Mouse (Mus musculus): Measurements from ENCODE around the gene Rbms3. TPM values are rescaled to one million over a fixed set of nuclear protein-coding genes. Genes with fewer than 3 reads are reported as not detected.
A peak's percentile ranks its signal among the peaks of the same experiment; 100 is the strongest.

Gene Rbms3
- polyA plus RNA-seq, 1 experiment from 2014 or later = 23.5 TPM

DNA sequence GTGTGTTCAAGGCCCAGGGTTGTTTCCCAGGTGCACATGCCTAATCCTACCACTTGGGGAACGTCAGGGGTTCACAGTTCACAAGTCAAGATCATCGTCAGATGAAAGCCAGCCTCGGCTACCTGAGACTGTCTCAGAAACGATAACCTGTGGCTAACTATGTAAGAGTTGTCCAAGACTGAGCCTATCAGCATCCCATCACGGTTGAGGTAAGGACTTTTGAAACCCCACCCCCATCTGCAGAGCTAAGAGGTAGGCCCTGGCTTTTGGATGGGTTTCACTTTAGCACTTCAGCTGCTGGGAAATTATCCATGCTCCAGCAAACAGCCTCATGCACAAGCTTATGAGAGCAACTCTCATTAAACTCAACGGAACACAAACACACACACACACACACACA is 607.6 kb downstream of the Rbms3 start:
- Histone ChIP-seq H3K27me3 (replicated peaks; ENCODE audit: control insufficient read depth, insufficient read depth, low read length) (no peaks in the 10 kb centered on the region), H3K4me3 (ENCODE audit: low read depth, low read length) (no peak overlapping the region), H3K27ac (ENCODE audit: low read depth, low read length) (no peak overlapping the region), H3K4me2 (no peak overlapping the region), H3K9ac (ENCODE audit: low read depth, low read length) (no peak overlapping the region), H3K9me3 (ENCODE audit: control insufficient read depth, low read length) (no peaks in the 10 kb centered on the region), H3K36me3 (ENCODE audit: control insufficient read depth, insufficient read depth, low read length) (no peaks in the 10 kb centered on the region), H3K4me1 (replicated peaks; ENCODE audit: control insufficient read depth, insufficient read depth, low read length) (peaks cover 6% of the 10 kb centered on the region; the same call in 1 of the 2 replicates)
- ATAC-seq (replicated peaks; ENCODE audit: low FRiP score) (no peak), DNase-seq (ENCODE audit: low spot score) (no peak)
- WGBS = 86% methylated on average over 6 of the region's 6 CpGs

DNA sequence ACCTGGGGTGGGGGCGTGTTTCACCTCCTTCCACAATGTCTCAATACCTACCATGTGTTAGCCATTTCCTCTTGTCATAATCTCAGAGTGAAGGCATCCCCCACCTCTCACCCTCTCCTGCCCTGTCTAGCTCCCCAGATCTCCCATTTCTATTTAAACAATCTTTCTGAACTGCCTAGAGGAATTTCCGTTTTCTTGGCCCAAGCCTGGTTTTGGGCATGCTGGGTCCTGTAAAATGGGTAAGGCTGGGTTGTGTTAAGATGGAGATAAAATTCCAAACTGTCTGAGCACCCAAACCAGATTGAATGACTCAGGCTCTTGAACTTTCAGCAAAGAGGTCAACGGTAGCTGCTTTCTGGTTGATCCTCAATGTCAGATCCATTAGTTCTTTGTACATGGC is 608.2 kb downstream of the Rbms3 start:
- no peak for ATAC-seq (replicated peaks; ENCODE audit: low FRiP score)
- no peak overlapping the region for H3K4me3 ChIP-seq (ENCODE audit: low read depth, low read length)
- H3K4me2 ChIP-seq = no peak overlapping the region
- peaks cover 6% of the 10 kb centered on the region; the same call in 1 of the 2 replicates for H3K4me1 ChIP-seq (replicated peaks; ENCODE audit: control insufficient read depth, insufficient read depth, low read length)
- DNase-seq (ENCODE audit: low spot score) = no peak
- WGBS = 67% methylated on average over 3 of the region's 3 CpGs
- H3K9me3 ChIP-seq (ENCODE audit: control insufficient read depth, low read length) = no peaks in the 10 kb centered on the region
- H3K27me3 ChIP-seq (replicated peaks; ENCODE audit: control insufficient read depth, insufficient read depth, low read length) = no peaks in the 10 kb centered on the region
- H3K9ac ChIP-seq (ENCODE audit: low read depth, low read length) = no peak overlapping the region
- H3K27ac ChIP-seq (ENCODE audit: low read depth, low read length) = no peak overlapping the region
- H3K36me3 ChIP-seq (ENCODE audit: control insufficient read depth, insufficient read depth, low read length) = no peaks in the 10 kb centered on the region

DNA sequence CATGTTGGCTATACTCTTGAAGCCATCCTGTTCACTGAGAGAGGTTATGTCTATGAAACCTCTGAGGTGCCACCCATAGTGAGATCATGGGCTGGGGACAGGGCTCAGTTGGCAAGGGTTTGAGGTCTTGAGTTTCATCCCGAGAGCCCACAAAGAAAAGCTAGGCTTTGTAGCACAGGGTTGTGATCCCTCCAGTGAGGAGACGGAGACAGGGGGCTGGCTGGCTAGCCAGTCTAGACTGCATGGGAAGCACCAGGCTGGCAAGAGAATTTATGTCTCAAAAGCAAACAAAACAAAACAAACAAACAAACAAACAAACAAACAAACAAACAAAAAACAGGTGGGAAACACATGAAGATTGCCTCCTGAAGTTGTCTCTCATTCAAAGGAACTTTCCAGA is 609.5 kb downstream of the Rbms3 start:
- ATAC-seq (replicated peaks; ENCODE audit: low FRiP score) (no peak), DNase-seq (ENCODE audit: low spot score) (no peak)
- Histone ChIP-seq H3K27ac (ENCODE audit: low read depth, low read length) (no peak overlapping the region), H3K4me1 (replicated peaks; ENCODE audit: control insufficient read depth, insufficient read depth, low read length) (peaks cover 6% of the 10 kb centered on the region; the same call in 1 of the 2 replicates), H3K9me3 (ENCODE audit: control insufficient read depth, low read length) (no peaks in the 10 kb centered on the region), H3K27me3 (replicated peaks; ENCODE audit: control insufficient read depth, insufficient read depth, low read length) (no peaks in the 10 kb centered on the region), H3K4me2 (no peak overlapping the region), H3K9ac (ENCODE audit: low read depth, low read length) (no peak overlapping the region), H3K36me3 (ENCODE audit: control insufficient read depth, insufficient read depth, low read length) (no peaks in the 10 kb centered on the region), H3K4me3 (ENCODE audit: low read depth, low read length) (no peak overlapping the region)
- 94% methylated on average over 2 of the region's 2 CpGs for WGBS

DNA sequence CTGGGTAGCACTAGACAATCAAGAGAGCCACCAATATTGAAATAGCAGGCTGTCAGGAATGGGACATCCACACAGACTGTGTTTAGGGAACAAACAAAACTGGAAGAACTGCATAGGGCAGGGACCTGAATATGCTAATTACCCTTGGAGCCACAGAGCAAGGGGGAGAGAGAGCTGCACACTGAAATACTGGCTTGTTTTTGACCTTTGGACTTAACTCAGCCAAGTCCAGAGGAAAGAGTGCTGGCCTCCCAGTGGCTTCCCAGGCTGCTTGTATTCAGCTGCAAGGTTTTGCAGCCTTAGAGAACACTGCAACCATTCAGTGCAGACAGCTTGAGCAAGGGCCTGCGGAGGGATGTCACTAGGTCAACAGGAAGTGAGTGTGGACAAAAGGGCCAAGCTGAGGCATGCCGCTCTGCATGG is 611.0 kb downstream of the Rbms3 start:
- 35% methylated on average over 2 of the region's 2 CpGs for WGBS
- Histone ChIP-seq H3K4me3 (ENCODE audit: low read depth, low read length) (no peak overlapping the region), H3K9me3 (ENCODE audit: control insufficient read depth, low read length) (no peaks in the 10 kb centered on the region), H3K36me3 (ENCODE audit: control insufficient read depth, insufficient read depth, low read length) (no peaks in the 10 kb centered on the region), H3K9ac (ENCODE audit: low read depth, low read length) (no peak overlapping the region), H3K4me1 (replicated peaks; ENCODE audit: control insufficient read depth, insufficient read depth, low read length) (peaks cover 6% of the 10 kb centered on the region; the same call in 1 of the 2 replicates), H3K4me2 (peak overlapping the region; percentile 29; the same call in 1 of the 2 replicates), H3K27me3 (replicated peaks; ENCODE audit: control insufficient read depth, insufficient read depth, low read length) (no peaks in the 10 kb centered on the region), H3K27ac (ENCODE audit: low read depth, low read length) (peak overlapping the region; percentile 48; the same call in 1 of the 2 replicates)
- ATAC-seq (replicated peaks; ENCODE audit: low FRiP score) (peak; percentile 54), DNase-seq (ENCODE audit: low spot score) (no peak)

GRCm38 (mm10) chr9:117018301-117018700 is 611.4 kb downstream of the Rbms3 start:
- Histone ChIP-seq H3K36me3 (ENCODE audit: control insufficient read depth, insufficient read depth, low read length) (no peaks in the 10 kb centered on the region), H3K4me3 (ENCODE audit: low read depth, low read length) (no peak overlapping the region), H3K9me3 (ENCODE audit: control insufficient read depth, low read length) (no peaks in the 10 kb centered on the region), H3K9ac (ENCODE audit: low read depth, low read length) (no peak overlapping the region), H3K4me2 (peak overlapping the region; percentile 29; the same call in 1 of the 2 replicates), H3K4me1 (replicated peaks; ENCODE audit: control insufficient read depth, insufficient read depth, low read length) (peaks cover 6% of the 10 kb centered on the region; the same call in 1 of the 2 replicates), H3K27me3 (replicated peaks; ENCODE audit: control insufficient read depth, insufficient read depth, low read length) (no peaks in the 10 kb centered on the region), H3K27ac (ENCODE audit: low read depth, low read length) (peak overlapping the region; percentile 48; the same call in 1 of the 2 replicates)
- DNase-seq (ENCODE audit: low spot score) = no peak
- no peak for ATAC-seq (replicated peaks; ENCODE audit: low FRiP score)
- 58% methylated on average over 12 of the region's 12 CpGs for WGBS

GRCm38 (mm10) chr9:117016605-117017319 is 613.0 kb downstream of the Rbms3 start:
- Histone ChIP-seq H3K27me3 (replicated peaks; ENCODE audit: control insufficient read depth, insufficient read depth, low read length) (no peaks in the 10 kb centered on the region), H3K4me3 (ENCODE audit: low read depth, low read length) (no peak overlapping the region), H3K4me2 (no peak overlapping the region), H3K27ac (ENCODE audit: low read depth, low read length) (no peak overlapping the region), H3K9ac (ENCODE audit: low read depth, low read length) (no peak overlapping the region), H3K4me1 (replicated peaks; ENCODE audit: control insufficient read depth, insufficient read depth, low read length) (peaks cover 6% of the 10 kb centered on the region; the same call in 1 of the 2 replicates), H3K36me3 (ENCODE audit: control insufficient read depth, insufficient read depth, low read length) (no peaks in the 10 kb centered on the region), H3K9me3 (ENCODE audit: control insufficient read depth, low read length) (no peaks in the 10 kb centered on the region)
- WGBS = 76% methylated on average over 9 of the region's 9 CpGs
- DNase-seq (ENCODE audit: low spot score) = no peak
- ATAC-seq (replicated peaks; ENCODE audit: low FRiP score) = no peak

GRCm38 (mm10) chr9:117013386-117013785 is 616.3 kb downstream of the Rbms3 start:
- Histone ChIP-seq H3K9ac (ENCODE audit: low read depth, low read length) (no peak overlapping the region), H3K4me3 (ENCODE audit: low read depth, low read length) (no peak overlapping the region), H3K4me1 (replicated peaks; ENCODE audit: control insufficient read depth, insufficient read depth, low read length) (peaks cover 2% of the 10 kb centered on the region; the same call in 1 of the 2 replicates), H3K9me3 (ENCODE audit: control insufficient read depth, low read length) (no peaks in the 10 kb centered on the region), H3K4me2 (no peak overlapping the region), H3K27me3 (replicated peaks; ENCODE audit: control insufficient read depth, insufficient read depth, low read length) (no peaks in the 10 kb centered on the region), H3K27ac (ENCODE audit: low read depth, low read length) (no peak overlapping the region), H3K36me3 (ENCODE audit: control insufficient read depth, insufficient read depth, low read length) (no peaks in the 10 kb centered on the region)
- DNase-seq (ENCODE audit: low spot score) (no peak), ATAC-seq (replicated peaks; ENCODE audit: low FRiP score) (no peak)
- 89% methylated on average over 3 of the region's 3 CpGs for WGBS

DNA sequence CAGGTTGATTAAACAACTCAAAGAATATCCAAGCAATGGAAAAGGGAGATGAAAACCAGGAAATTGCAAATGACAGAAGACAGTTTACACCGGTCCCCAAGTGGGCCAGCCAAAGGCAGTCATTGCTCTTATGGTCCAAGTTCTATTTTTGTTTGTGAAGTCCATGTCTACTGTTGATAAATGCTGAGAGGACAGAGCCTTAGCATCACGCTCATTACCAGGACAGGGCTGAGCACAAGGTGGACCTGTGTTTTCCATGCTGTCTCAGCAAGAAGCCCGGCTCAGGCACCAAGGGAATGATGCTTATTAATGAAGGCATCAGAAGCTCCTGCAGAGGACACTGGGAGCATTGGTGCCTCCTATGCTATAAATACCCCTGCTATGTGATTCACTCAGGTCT is 618.9 kb downstream of the Rbms3 start:
- Histone ChIP-seq H3K4me2 (no peak overlapping the region), H3K27ac (ENCODE audit: low read depth, low read length) (no peak overlapping the region), H3K9ac (ENCODE audit: low read depth, low read length) (no peak overlapping the region), H3K36me3 (ENCODE audit: control insufficient read depth, insufficient read depth, low read length) (no peaks in the 10 kb centered on the region), H3K4me3 (ENCODE audit: low read depth, low read length) (no peak overlapping the region), H3K27me3 (replicated peaks; ENCODE audit: control insufficient read depth, insufficient read depth, low read length) (no peaks in the 10 kb centered on the region), H3K4me1 (replicated peaks; ENCODE audit: control insufficient read depth, insufficient read depth, low read length) (no peaks in the 10 kb centered on the region), H3K9me3 (ENCODE audit: control insufficient read depth, low read length) (no peaks in the 10 kb centered on the region)
- 80% methylated on average over 3 of the region's 3 CpGs for WGBS
- DNase-seq (ENCODE audit: low spot score) (no peak), ATAC-seq (replicated peaks; ENCODE audit: low FRiP score) (no peak)

GRCm38 (mm10) chr9:117008194-117008593 is 621.5 kb downstream of the Rbms3 start:
- no peak overlapping the region for H3K4me3 ChIP-seq (ENCODE audit: low read depth, low read length)
- H3K4me2 ChIP-seq = no peak overlapping the region
- H3K27me3 ChIP-seq (replicated peaks; ENCODE audit: control insufficient read depth, insufficient read depth, low read length) = no peaks in the 10 kb centered on the region
- H3K36me3 ChIP-seq (ENCODE audit: control insufficient read depth, insufficient read depth, low read length) = no peaks in the 10 kb centered on the region
- H3K4me1 ChIP-seq (replicated peaks; ENCODE audit: control insufficient read depth, insufficient read depth, low read length) = no peaks in the 10 kb centered on the region
- no peak overlapping the region for H3K27ac ChIP-seq (ENCODE audit: low read depth, low read length)
- H3K9me3 ChIP-seq (ENCODE audit: control insufficient read depth, low read length) = no peaks in the 10 kb centered on the region
- DNase-seq (ENCODE audit: low spot score) = no peak
- no peak for ATAC-seq (replicated peaks; ENCODE audit: low FRiP score)
- no peak overlapping the region for H3K9ac ChIP-seq (ENCODE audit: low read depth, low read length)
- WGBS = 71% methylated on average over 1 of the region's 1 CpGs
